Mouse (Mus musculus) cortical plate, adult 2 months (tissue): ENCODE data around the gene Map3k5.

Source experiments
- CTCF ChIP-seq: fragments of 200-500 bp; IDR thresholded peaks from 2 replicates; pipeline ENCODE4 v1.5.1; 2011; ENCODE audit warnings: mild to moderate bottlenecking, control low read depth, low read length; ENCODE audit not compliant: insufficient read depth; ENCODE audit errors: extremely low read depth
- POLR2A ChIP-seq: fragments of 200-500 bp; IDR thresholded peaks from 2 replicates; pipeline ENCODE4 v1.6.1; 2011; ENCODE audit warnings: mild to moderate bottlenecking, low read length, control low read depth; ENCODE audit not compliant: insufficient read depth; ENCODE audit errors: extremely low read depth

- TF ChIP-seq CTCF: no peak
- no peak for TF ChIP-seq POLR2A
These were observed 198.8 kb downstream of the Map3k5 start for GRCm38 (mm10) chr10:20132933-20133652.
